Mouse (Mus musculus) intestine, embryonic 15.5 days (tissue): Measurements from ENCODE around the gene Togaram2. TPM values are rescaled to one million over a fixed set of nuclear protein-coding genes. Genes with fewer than 3 reads are reported as not detected.
"Not testable (repeated sequence)": the region's sequence is repeated elsewhere in the genome, so short reads cannot be mapped to it uniquely, and the experiment has no call there.

Experiments
- ATAC-seq: fragments of 200-750 bp; cut with Nextera tagmentation; 2 replicates; pipeline ENCODE4 v1.8.0; 2017; ENCODE audit warnings: moderate TSS enrichment, moderate library complexity
- H3K27ac ChIP-seq: fragments of 300-500 bp; sonication (generic); 2 replicates; pipeline ENCODE4 v1.5.1; 2015; ENCODE audit warnings: mild to moderate bottlenecking, inconsistent platforms
- H3K27me3 ChIP-seq: fragments of 300-500 bp; sonication (generic); replicated peaks from 2 replicates; pipeline ENCODE4 v1.6.1; 2015; ENCODE audit warnings: inconsistent platforms
- H3K36me3 ChIP-seq: fragments of 300-500 bp; sonication (generic); 2 replicates; pipeline ENCODE4 v1.6.1; 2015; ENCODE audit warnings: inconsistent platforms
- H3K4me1 ChIP-seq: fragments of 300-500 bp; sonication (generic); replicated peaks from 2 replicates; pipeline ENCODE4 v1.6.1; 2015; ENCODE audit warnings: inconsistent platforms
- H3K4me2 ChIP-seq: fragments of 300-500 bp; sonication (generic); replicated peaks from 2 replicates; pipeline ENCODE4 v1.6.1; 2015; ENCODE audit warnings: mild to moderate bottlenecking, inconsistent platforms
- H3K4me3 ChIP-seq: fragments of 300-500 bp; sonication (generic); replicated peaks from 2 replicates; pipeline ENCODE4 v1.5.1; 2015; ENCODE audit warnings: inconsistent platforms
- H3K9ac ChIP-seq: fragments of 300-500 bp; sonication (generic); 2 replicates; pipeline ENCODE4 v1.6.1; 2015; ENCODE audit warnings: inconsistent platforms
- H3K9me3 ChIP-seq: fragments of 300-500 bp; sonication (generic); 2 replicates; pipeline ENCODE4 v1.6.1; 2016; ENCODE audit warnings: inconsistent platforms
- WGBS: fragments of 180-500 bp; shearing (Covaris S2); methylation state at CpG from one replicate; pipeline ENCODE4 v1.1.7; 2015; 5-methylcytosine and 5-hydroxymethylcytosine counted together
- polyA plus RNA-seq: library from polyadenylated mRNA; unstranded; fragments of >200 nt; fragmentation: Nextera tagmentation; extraction: Ambion mirVana; gene quantifications from 2 replicates; pipeline ENCODE4 v1.2.1, GENCODE M21; 2015

Gene Togaram2
- polyA plus RNA-seq: 0.44 and 0.68 TPM in 2 replicates

DNA sequence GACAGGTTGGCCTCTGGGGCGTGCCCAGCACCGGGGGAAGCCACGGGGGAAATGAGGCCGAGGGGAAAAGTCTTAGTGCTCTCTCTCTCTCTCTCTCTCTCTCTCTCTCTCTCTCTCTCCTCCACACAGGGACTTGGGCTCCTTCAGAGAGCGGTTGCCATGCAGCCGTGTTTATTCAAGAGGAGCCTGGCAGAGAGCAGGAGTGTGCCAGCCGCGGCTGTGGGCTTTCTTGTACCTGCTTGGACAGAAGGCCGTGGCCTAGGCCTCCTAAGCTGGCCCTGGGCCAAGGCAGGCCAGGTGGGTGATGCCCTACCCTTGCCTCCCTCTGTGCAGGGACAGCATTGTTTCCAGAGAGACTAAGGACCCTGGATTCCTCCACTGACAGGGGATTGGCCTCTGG is at the start of gene Togaram2:
TSS of gene Togaram2 (plus strand) at position 170 of the 400 bp plus-strand sequence.
- no peak for ATAC-seq
- Histone ChIP-seq H3K27me3 (no peaks in the 10 kb centered on the region), H3K4me1 (no peaks in the 10 kb centered on the region; the same call in 1 of the 2 replicates), H3K9me3 (no peaks in the 10 kb centered on the region), H3K4me3 (no peak within 1 kb of the TSS), H3K27ac (no peak within 1 kb of the TSS), H3K36me3 (no peaks in the 10 kb centered on the region), H3K9ac (no peak within 1 kb of the TSS), H3K4me2 (no peak within 1 kb of the TSS)
- WGBS: 34% methylated on average over 9 of the region's 9 CpGs

DNA sequence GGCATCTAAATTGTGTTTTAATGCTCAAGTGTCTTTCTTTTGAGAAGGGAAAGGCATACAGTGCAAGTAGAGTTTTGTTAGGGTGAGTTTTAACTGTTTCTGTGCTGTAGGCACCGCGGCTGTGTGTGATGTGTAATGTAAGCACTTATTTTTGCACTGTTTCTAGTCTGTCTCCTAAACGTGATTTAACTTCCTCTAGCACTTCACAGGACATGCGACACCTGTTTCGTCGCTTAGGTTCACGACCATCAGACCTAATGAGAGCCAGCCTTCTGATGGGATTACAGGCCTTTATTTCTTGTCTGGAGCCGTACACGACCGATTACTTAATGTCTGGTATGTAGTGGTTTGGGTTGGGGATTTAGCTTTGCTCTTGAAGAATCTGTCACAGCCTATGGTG is 41.3 kb upstream of the Togaram2 start:
- Histone ChIP-seq H3K9me3 (no peaks in the 10 kb centered on the region), H3K9ac (no peak overlapping the region), H3K36me3 (peaks cover 37% of the 10 kb centered on the region), H3K4me1 (no peaks in the 10 kb centered on the region), H3K27me3 (no peaks in the 10 kb centered on the region), H3K4me2 (no peak overlapping the region), H3K27ac (no peak overlapping the region), H3K4me3 (no peak overlapping the region)
- WGBS: 81% methylated on average over 10 of the region's 10 CpGs
- no peak for ATAC-seq

DNA sequence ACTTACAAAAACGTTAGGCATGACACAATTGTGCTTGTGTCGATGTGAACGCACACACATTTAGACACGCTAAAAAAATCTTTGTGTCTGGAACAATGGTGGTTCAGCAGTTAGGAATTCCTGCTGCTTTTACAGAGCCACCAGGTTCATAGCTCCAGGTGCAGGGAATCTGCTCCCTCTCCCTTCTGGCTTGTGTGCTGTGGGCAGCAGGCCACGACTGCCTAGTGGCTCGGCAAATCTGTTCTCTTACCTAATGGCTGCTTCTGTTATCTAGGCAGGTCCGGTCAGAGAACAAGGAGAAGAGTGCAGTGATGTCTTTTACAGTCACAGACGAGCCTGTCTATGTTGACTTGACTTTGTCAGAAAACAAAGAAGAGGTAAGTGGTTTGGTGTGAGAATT is 39.7 kb upstream of the Togaram2 start:
- H3K9ac ChIP-seq: no peak overlapping the region
- ATAC-seq: no peak
- no peaks in the 10 kb centered on the region for H3K4me1 ChIP-seq
- peaks cover 31% of the 10 kb centered on the region for H3K36me3 ChIP-seq
- H3K27ac ChIP-seq: no peak overlapping the region
- H3K4me2 ChIP-seq: no peak overlapping the region
- H3K4me3 ChIP-seq: no peak overlapping the region
- no peaks in the 10 kb centered on the region for H3K9me3 ChIP-seq
- 90% methylated on average over 8 of the region's 8 CpGs for WGBS
- H3K27me3 ChIP-seq: no peaks in the 10 kb centered on the region

DNA sequence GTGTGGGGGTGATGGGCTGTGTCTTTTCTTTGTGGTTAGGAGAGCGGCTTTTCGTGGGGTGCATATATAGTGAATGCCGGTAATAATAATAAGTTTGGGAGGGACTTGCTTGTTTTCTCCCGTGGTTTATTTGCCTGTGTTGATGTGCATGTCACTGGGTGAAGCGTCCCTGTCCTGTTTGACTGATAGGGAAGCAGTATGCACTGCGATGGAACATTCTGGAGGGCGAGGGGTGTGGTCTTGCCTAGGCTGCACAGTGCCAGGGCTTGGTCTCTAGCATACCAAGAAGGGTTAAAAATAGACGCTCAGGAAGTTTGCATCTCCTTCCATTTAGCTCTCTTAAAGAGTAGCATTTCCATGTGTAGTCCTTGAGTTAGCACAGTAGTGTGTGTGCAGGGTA is 36.3 kb upstream of the Togaram2 start:
- Histone ChIP-seq H3K4me2 (no peak overlapping the region), H3K9ac (no peak overlapping the region), H3K9me3 (no peaks in the 10 kb centered on the region), H3K27ac (no peak overlapping the region), H3K36me3 (peaks cover 36% of the 10 kb centered on the region), H3K4me1 (no peaks in the 10 kb centered on the region), H3K27me3 (no peaks in the 10 kb centered on the region), H3K4me3 (no peak overlapping the region)
- WGBS: 91% methylated on average over 8 of the region's 8 CpGs
- no peak for ATAC-seq

DNA sequence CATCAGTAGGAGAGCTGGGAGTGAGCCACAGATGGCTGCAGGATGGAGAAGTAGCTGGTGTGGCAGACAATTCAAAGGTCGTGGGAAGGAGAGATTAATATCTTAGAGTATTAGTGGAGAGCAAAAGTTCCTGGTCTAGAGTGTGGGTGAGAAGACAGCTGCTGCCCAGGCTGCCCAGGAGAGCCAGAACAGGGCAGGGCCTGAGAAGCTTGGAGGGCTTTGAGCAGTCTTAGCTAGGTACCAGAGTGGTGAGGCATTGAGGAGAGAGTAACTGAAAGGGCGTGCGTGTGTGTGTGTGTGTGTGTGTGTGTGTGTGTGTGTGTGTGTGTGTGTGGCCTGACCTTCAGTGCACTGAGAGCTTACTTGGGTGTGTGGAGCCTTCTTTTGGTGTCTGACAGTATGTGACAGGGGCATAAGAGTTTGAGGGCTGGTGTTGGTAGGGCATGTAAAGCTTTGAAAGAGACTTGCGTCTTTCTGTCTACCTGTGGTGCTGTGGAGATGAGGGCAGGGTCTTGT is 35.3 kb upstream of the Togaram2 start:
- Histone ChIP-seq H3K4me1 (no peaks in the 10 kb centered on the region), H3K4me3 (no peak overlapping the region), H3K27ac (no peak overlapping the region), H3K27me3 (no peaks in the 10 kb centered on the region), H3K9ac (no peak overlapping the region), H3K9me3 (no peaks in the 10 kb centered on the region), H3K36me3 (peaks cover 36% of the 10 kb centered on the region), H3K4me2 (no peak overlapping the region)
- 81% methylated on average over 4 of the region's 4 CpGs for WGBS
- ATAC-seq: no peak; the same call in 1 of the 2 replicates

DNA sequence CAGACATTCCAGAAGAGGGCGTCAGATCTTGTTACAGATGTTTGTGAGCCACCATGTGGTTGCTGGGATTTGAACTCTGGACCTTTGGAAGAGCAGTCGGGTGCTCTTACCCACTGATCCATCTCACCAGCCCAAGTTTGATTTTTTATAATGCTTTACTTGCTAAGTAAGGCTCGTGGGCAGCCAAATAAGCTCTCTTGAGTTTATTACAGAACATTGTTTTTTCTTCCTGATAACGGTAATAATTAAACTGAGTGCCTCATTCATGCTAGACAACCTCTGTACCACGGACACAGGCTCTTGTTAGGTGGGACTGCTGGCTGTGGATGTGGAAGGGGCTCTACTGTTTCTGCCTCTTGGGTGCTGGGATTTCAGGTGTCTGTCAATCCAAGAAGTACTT is 34.0 kb upstream of the Togaram2 start:
- not testable (repeated sequence) for H3K27ac ChIP-seq, ATAC-seq, H3K27me3 ChIP-seq, H3K9me3 ChIP-seq, H3K4me2 ChIP-seq, H3K4me1 ChIP-seq, H3K4me3 ChIP-seq, H3K9ac ChIP-seq
- peaks cover 30% of the 10 kb centered on the region for H3K36me3 ChIP-seq
- 55% methylated on average over 5 of the region's 5 CpGs for WGBS

DNA sequence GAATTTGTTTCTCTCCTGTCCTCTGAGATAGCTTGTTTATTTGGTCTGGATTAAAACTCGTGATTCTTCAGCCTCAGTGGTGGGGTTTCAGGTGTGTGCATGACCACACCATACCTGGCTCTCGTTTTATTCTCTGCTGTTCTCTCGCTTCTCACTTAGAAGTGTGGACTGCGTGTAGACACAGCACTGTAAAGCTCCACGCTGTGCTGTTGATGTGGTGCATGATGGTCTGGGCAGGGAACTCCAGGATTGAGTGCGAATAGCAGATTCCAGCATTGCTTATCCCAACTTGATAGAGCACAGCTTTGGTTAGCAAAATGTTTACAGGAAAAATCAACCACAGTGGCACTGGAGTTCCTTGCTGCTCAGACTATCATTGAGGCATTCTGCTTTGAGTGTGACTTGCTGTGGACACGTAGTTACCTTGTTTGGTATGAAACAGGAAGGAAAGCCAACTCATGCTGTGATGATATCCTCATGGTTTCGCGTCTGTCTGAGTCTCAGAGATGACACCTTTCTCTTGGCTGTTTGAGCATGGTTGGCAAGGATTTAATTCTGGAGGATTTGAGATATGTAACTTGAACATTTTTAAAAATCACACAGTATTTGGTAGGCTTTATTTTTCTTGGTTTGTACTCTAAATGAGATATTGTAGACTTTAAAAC is 32.5 kb upstream of the Togaram2 start:
- H3K4me1 ChIP-seq: no peaks in the 10 kb centered on the region
- H3K9me3 ChIP-seq: no peaks in the 10 kb centered on the region
- peaks cover 30% of the 10 kb centered on the region for H3K36me3 ChIP-seq
- no peaks in the 10 kb centered on the region for H3K27me3 ChIP-seq
- no peak overlapping the region for H3K27ac ChIP-seq
- 91% methylated on average over 9 of the region's 9 CpGs for WGBS
- no peak for ATAC-seq
- H3K9ac ChIP-seq: no peak overlapping the region
- H3K4me2 ChIP-seq: no peak overlapping the region
- H3K4me3 ChIP-seq: no peak overlapping the region

DNA sequence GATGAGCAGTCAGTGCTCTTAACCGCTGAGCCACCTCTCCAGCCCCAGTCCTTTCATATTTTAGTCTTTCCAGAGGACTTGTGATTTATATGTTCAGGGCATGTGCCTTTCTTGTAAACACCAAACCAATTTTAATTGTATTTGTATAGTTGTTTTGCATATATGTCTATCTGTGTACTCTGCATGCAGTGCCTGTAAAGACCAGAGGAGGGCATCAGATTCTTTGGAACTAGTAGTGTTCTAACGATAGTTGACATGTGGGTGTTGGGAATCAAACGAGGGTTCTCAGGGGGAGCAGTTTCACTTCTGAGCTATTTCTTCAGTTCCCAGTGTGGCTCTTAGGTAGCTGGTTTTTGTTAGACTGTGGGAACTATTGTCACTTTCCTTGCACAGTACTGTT is 30.9 kb upstream of the Togaram2 start:
- Histone ChIP-seq H3K4me2 (no peak overlapping the region), H3K9ac (no peak overlapping the region), H3K9me3 (no peaks in the 10 kb centered on the region), H3K27me3 (no peaks in the 10 kb centered on the region), H3K4me3 (no peak overlapping the region), H3K4me1 (no peaks in the 10 kb centered on the region), H3K36me3 (peaks cover 28% of the 10 kb centered on the region), H3K27ac (no peak overlapping the region)
- no peak for ATAC-seq
- WGBS: 92% methylated on average over 3 of the region's 3 CpGs

DNA sequence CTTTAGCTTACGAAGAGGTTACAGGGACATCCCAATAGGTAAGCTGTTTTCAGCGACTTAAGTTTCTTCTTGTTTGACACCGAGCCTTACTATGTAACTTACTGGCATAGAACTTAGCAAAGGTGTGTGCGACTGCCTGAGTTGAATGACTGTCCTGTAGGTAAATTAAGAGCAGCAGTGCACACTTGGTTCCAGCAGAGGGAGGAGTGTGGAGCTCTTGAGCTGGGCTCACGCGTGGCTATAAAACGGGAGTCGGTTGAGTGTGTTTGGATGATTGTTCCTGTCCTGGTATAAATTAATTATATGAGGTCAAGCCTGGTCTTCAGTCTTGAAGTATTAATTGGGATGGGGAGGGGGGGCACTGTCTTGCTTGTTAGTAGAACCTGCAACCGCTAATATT is 23.1 kb upstream of the Togaram2 start:
- no peak for ATAC-seq
- peaks cover 23% of the 10 kb centered on the region for H3K36me3 ChIP-seq

DNA sequence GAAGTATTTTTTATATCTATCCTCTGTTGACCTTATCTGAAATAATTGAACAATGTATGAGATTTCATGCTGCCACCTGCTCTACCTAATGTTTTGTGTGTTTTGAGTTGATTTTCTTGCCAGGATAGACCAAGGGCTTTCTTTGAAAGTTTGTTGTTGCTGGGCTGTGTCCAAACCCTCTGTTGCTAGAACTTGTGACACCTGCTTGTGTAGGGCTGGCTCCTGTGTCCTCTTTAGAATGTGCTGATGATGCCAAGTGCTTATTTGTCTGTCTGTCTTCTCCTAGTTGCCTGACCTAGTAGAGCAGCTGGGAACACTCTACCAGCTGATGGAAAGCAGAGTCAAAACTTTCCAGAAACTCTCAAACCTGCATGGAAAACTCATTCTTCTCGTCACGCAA is 20.6 kb upstream of the Togaram2 start:
- no peaks in the 10 kb centered on the region for H3K27me3 ChIP-seq
- no peak overlapping the region for H3K4me3 ChIP-seq
- H3K27ac ChIP-seq: no peak overlapping the region
- no peaks in the 10 kb centered on the region for H3K4me1 ChIP-seq
- no peak overlapping the region for H3K9ac ChIP-seq
- no peaks in the 10 kb centered on the region for H3K9me3 ChIP-seq
- H3K36me3 ChIP-seq: peaks cover 28% of the 10 kb centered on the region
- H3K4me2 ChIP-seq: no peak overlapping the region
- no peak for ATAC-seq
- 91% methylated on average over 2 of the region's 2 CpGs for WGBS

More for the DNA sequence above, 23.1 kb upstream of the Togaram2 start:
- Histone ChIP-seq H3K27me3 (no peaks in the 10 kb centered on the region), H3K4me1 (no peaks in the 10 kb centered on the region), H3K9me3 (no peaks in the 10 kb centered on the region), H3K9ac (no peak overlapping the region), H3K4me2 (no peak overlapping the region), H3K27ac (no peak overlapping the region), H3K4me3 (no peak overlapping the region)
- 87% methylated on average over 9 of the region's 9 CpGs for WGBS

DNA sequence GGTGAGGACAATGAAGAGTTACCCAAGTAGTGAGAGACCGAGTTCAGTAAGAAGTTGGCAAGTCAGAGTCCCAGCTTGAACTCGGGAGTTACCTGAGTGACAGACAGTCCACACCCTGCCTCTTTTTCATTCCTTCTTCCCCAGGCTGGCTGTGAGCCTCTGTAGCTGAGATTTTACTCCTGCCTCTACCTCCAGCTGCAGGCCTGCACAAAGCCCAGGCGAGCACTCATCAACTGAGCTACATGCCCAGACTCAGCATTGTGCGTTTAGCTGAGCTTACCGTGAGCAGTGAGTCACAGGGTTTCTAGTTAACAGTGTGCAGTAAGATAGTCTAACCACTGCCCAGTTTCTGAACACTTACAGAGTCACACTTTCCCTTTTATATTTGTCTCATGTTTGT is 20.1 kb upstream of the Togaram2 start:
- no peak overlapping the region for H3K4me3 ChIP-seq
- no peaks in the 10 kb centered on the region for H3K9me3 ChIP-seq
- H3K9ac ChIP-seq: no peak overlapping the region
- peaks cover 29% of the 10 kb centered on the region for H3K36me3 ChIP-seq
- H3K4me2 ChIP-seq: no peak overlapping the region
- no peak for ATAC-seq
- WGBS: 88% methylated on average over 5 of the region's 5 CpGs
- no peaks in the 10 kb centered on the region for H3K4me1 ChIP-seq
- H3K27ac ChIP-seq: no peak overlapping the region
- no peaks in the 10 kb centered on the region for H3K27me3 ChIP-seq

- ATAC-seq: no peak
- H3K9me3 ChIP-seq: no peaks in the 10 kb centered on the region
- H3K27ac ChIP-seq: no peak overlapping the region
- no peaks in the 10 kb centered on the region for H3K27me3 ChIP-seq
- peaks cover 19% of the 10 kb centered on the region for H3K36me3 ChIP-seq
- 80% methylated on average over 4 of the region's 4 CpGs for WGBS
- no peak overlapping the region for H3K4me3 ChIP-seq
- no peak overlapping the region for H3K9ac ChIP-seq
- 0 out of 2 replicates have a peak, but pooled peaks cover 4% of the 10 kb centered on the region for H3K4me1 ChIP-seq
- no peak overlapping the region for H3K4me2 ChIP-seq
Measured at GRCm38 (mm10) chr17:71657521-71657920, 15.5 kb upstream of the Togaram2 start.

- WGBS: 92% methylated on average over 10 of the region's 10 CpGs
Measured at GRCm38 (mm10) chr17:71658666-71659065, 14.4 kb upstream of the Togaram2 start.

More at GRCm38 (mm10) chr17:71658666-71659065, 14.4 kb upstream of the Togaram2 start:
- Histone ChIP-seq H3K27ac (no peak overlapping the region), H3K27me3 (no peaks in the 10 kb centered on the region), H3K36me3 (peaks cover 14% of the 10 kb centered on the region), H3K9me3 (no peaks in the 10 kb centered on the region), H3K4me1 (0 out of 2 replicates have a peak, but pooled peaks cover 5% of the 10 kb centered on the region), H3K9ac (no peak overlapping the region), H3K4me3 (no peak overlapping the region), H3K4me2 (no peak overlapping the region)
- no peak for ATAC-seq
